Mouse (Mus musculus) CH12.LX (cell line): Measurements from ENCODE around the gene Pdpk1. TPM values are rescaled to one million over a fixed set of nuclear protein-coding genes. Genes with fewer than 3 reads are reported as not detected.

ENCODE experiments used
- DNase-seq: peaks from one replicate; pipeline ENCODE4 v3.0.0-alpha.2; 2013; ENCODE audit errors: extremely low read depth
- H3K27ac ChIP-seq: 2 replicates; pipeline ENCODE4 v1.5.1; 2012; ENCODE audit warnings: low read depth, mild to moderate bottlenecking, control low read depth, moderate library complexity; ENCODE audit not compliant: insufficient read depth
- H3K27me3 ChIP-seq: replicated peaks from 2 replicates; pipeline ENCODE3; 2012; ENCODE audit warnings: inconsistent platforms
- H3K36me3 ChIP-seq, 2 experiments: replicated peaks in 1 of 2; 2 replicates each; pipeline versions ENCODE3 to v1.6.1; 2012; ENCODE audit warnings: inconsistent platforms in 1 of 2, low read length in 1 of 2, mild to moderate bottlenecking in 1 of 2, mixed read lengths in 1 of 2, moderate library complexity in 1 of 2; ENCODE audit not compliant: control insufficient read depth in 1 of 2, insufficient read depth in 1 of 2
- H3K4me1 ChIP-seq, 2 experiments: 2 replicates each; pipeline ENCODE4 v1.6.1; 2012; ENCODE audit warnings: inconsistent platforms in 1 of 2, moderate library complexity in 1 of 2; ENCODE audit not compliant: insufficient read depth in 2 of 2, control insufficient read depth in 1 of 2
- H3K4me2 ChIP-seq: 2 replicates; pipeline ENCODE4 v1.6.1; 2012; ENCODE audit warnings: low read depth, mild to moderate bottlenecking, control low read depth; ENCODE audit not compliant: poor library complexity, insufficient read depth, severe bottlenecking
- H3K4me3 ChIP-seq, 3 experiments: fragments of 150-350 bp in 1 of 3; sonication (generic) in 1 of 3; replicated peaks in 1 of 3; 2 replicates each; pipeline versions ENCODE3 to v1.5.1; 2011 to 2012; ENCODE audit warnings: low read depth in 2 of 3, low read length in 2 of 3, mild to moderate bottlenecking in 2 of 3, moderate library complexity in 2 of 3, control low read depth in 1 of 3, improper control_type of control experiment in 1 of 3, inconsistent platforms in 1 of 3, mixed read lengths in 1 of 3; ENCODE audit not compliant: poor library complexity in 1 of 3
- H3K79me2 ChIP-seq: replicated peaks from 2 replicates; pipeline ENCODE4 v1.6.1; 2012; ENCODE audit warnings: mild to moderate bottlenecking, moderate library complexity; ENCODE audit not compliant: control insufficient read depth, poor library complexity, insufficient read depth, severe bottlenecking; ENCODE audit errors: extremely low read depth
- H3K9ac ChIP-seq: 2 replicates; pipeline ENCODE4 v1.6.1; 2012; ENCODE audit warnings: low read depth, mild to moderate bottlenecking, control low read depth, moderate library complexity; ENCODE audit not compliant: insufficient read depth
- H3K9me3 ChIP-seq: replicated peaks from 2 replicates; pipeline ENCODE3; 2012; ENCODE audit warnings: low read length, inconsistent platforms, mixed read lengths
- BHLHE40 ChIP-seq: IDR thresholded peaks from 2 replicates; pipeline ENCODE4 v1.6.1; 2011; ENCODE audit warnings: mild to moderate bottlenecking, low read depth, low read length, improper control_type of control experiment
- CHD1 ChIP-seq: IDR thresholded peaks from 2 replicates; pipeline ENCODE4 v1.6.1; 2012; ENCODE audit warnings: low read depth, low read length, improper control_type of control experiment, inconsistent platforms
- ETS1 ChIP-seq: conservative IDR thresholded peaks from 2 replicates; pipeline ENCODE4 v1.6.1; 2012; ENCODE audit warnings: low read depth, mild to moderate bottlenecking, inconsistent platforms, low read length, improper control_type of control experiment, moderate library complexity
- GABPA ChIP-seq: IDR thresholded peaks from 2 replicates; pipeline ENCODE4 v1.6.1; 2012; ENCODE audit warnings: low read depth, low read length, improper control_type of control experiment, inconsistent platforms; ENCODE audit not compliant: insufficient replicate concordance
- HCFC1 ChIP-seq: IDR thresholded peaks from 2 replicates; pipeline ENCODE4 v1.6.1; 2012; ENCODE audit warnings: low read depth, mild to moderate bottlenecking, inconsistent platforms, low read length, improper control_type of control experiment
- IRF4 ChIP-seq: IDR thresholded peaks from 2 replicates; pipeline ENCODE4 v1.6.1; 2014; ENCODE audit warnings: low read depth, mild to moderate bottlenecking, inconsistent platforms, low read length, improper control_type of control experiment
- JUND ChIP-seq: conservative IDR thresholded peaks from 2 replicates; pipeline ENCODE4 v1.6.1; 2011; ENCODE audit warnings: low read depth, low read length, improper control_type of control experiment
- KAT2A ChIP-seq: IDR thresholded peaks from 2 replicates; pipeline ENCODE4 v1.6.1; 2012; ENCODE audit warnings: low read length, improper control_type of control experiment, inconsistent platforms; ENCODE audit not compliant: insufficient replicate concordance
- MAFK ChIP-seq: IDR thresholded peaks from 2 replicates; pipeline ENCODE4 v1.6.1; 2011; ENCODE audit warnings: low read length, improper control_type of control experiment; ENCODE audit not compliant: insufficient replicate concordance
- MAX ChIP-seq: IDR thresholded peaks from 2 replicates; pipeline ENCODE4 v1.6.1; 2011; ENCODE audit warnings: low read length, improper control_type of control experiment
- MAZ ChIP-seq: IDR thresholded peaks from 2 replicates; pipeline ENCODE4 v1.6.1; 2012; ENCODE audit warnings: low read depth, mild to moderate bottlenecking, inconsistent platforms, low read length, improper control_type of control experiment, moderate library complexity
- MEF2A ChIP-seq: IDR thresholded peaks from 2 replicates; pipeline ENCODE4 v1.6.1; 2014; ENCODE audit warnings: low read depth, mild to moderate bottlenecking, inconsistent platforms, low read length, improper control_type of control experiment, borderline replicate concordance
- MXI1 ChIP-seq: IDR thresholded peaks from 2 replicates; pipeline ENCODE4 v1.6.1; 2011; ENCODE audit warnings: mild to moderate bottlenecking, low read depth, low read length, improper control_type of control experiment
- NELFE ChIP-seq: IDR thresholded peaks from 2 replicates; pipeline ENCODE4 v1.6.1; 2011; ENCODE audit warnings: low read depth, low read length, improper control_type of control experiment
- NRF1 ChIP-seq: IDR thresholded peaks from 2 replicates; pipeline ENCODE4 v1.6.1; 2014; ENCODE audit warnings: low read depth, mild to moderate bottlenecking, inconsistent platforms, low read length, improper control_type of control experiment, moderate library complexity
- PAX5 ChIP-seq: IDR thresholded peaks from 2 replicates; pipeline ENCODE4 v1.6.1; 2012; ENCODE audit warnings: low read length, inconsistent platforms, mixed read lengths
- POLR2A ChIP-seq: IDR thresholded peaks from 2 replicates; pipeline ENCODE4 v1.6.1; 2011; ENCODE audit warnings: low read depth, mild to moderate bottlenecking, improper control_type of control experiment, low read length
- POLR2AphosphoS2 ChIP-seq: IDR thresholded peaks from 2 replicates; pipeline ENCODE4 v1.6.1; 2011; ENCODE audit warnings: low read depth, low read length, improper control_type of control experiment
- SIN3A ChIP-seq: IDR thresholded peaks from 2 replicates; pipeline ENCODE4 v1.6.1; 2012; ENCODE audit warnings: low read length, improper control_type of control experiment, inconsistent platforms
- SMC3 ChIP-seq: IDR thresholded peaks from 2 replicates; pipeline ENCODE4 v1.6.1; 2011; ENCODE audit warnings: low read depth, low read length, improper control_type of control experiment
- TCF12 ChIP-seq: IDR thresholded peaks from 2 replicates; pipeline ENCODE4 v1.6.1; 2014; ENCODE audit warnings: low read depth, mild to moderate bottlenecking, inconsistent platforms, low read length, improper control_type of control experiment
- USF1 ChIP-seq: IDR thresholded peaks from 2 replicates; pipeline ENCODE4 v1.6.1; 2014; ENCODE audit warnings: low read depth, mild to moderate bottlenecking, inconsistent platforms, low read length, improper control_type of control experiment
- ZC3H11A ChIP-seq: IDR thresholded peaks from 2 replicates; pipeline ENCODE4 v1.6.1; 2012; ENCODE audit warnings: low read depth, mild to moderate bottlenecking, inconsistent platforms, low read length, improper control_type of control experiment
- ZKSCAN1 ChIP-seq: IDR thresholded peaks from 2 replicates; pipeline ENCODE4 v1.6.1; 2012; ENCODE audit warnings: low read depth, inconsistent platforms, low read length, improper control_type of control experiment, borderline replicate concordance
- ZNF384 ChIP-seq: IDR thresholded peaks from 2 replicates; pipeline ENCODE4 v1.6.1; 2012; ENCODE audit warnings: low read depth, low read length, improper control_type of control experiment, inconsistent platforms
- dilution Hi-C: fragments of 300-500 bp; cut with MboI; formaldehyde crosslinking; loops from 2 replicates; pipeline ENCODE4 v1.14.3; 2020; ENCODE audit warnings: low sequenced_read_pairs; ENCODE audit not compliant: extremely low pct_unique_long_range_greater_than_20kb, extremely low pct_ligation_motif_present
- in situ Hi-C: fragments of 300-500 bp; cut with MboI; formaldehyde crosslinking; loops from 3 replicates; pipeline ENCODE4 v1.14.3; 2019; ENCODE audit warnings: low sequenced_read_pairs, low pct_ligation_motif_present, low pct_unique_long_range_greater_than_20kb, mixed read lengths
- polyA plus RNA-seq: library from polyadenylated mRNA; unstranded; fragments of >175 nt; gene quantifications from 2 replicates; pipeline ENCODE4 v1.2.1, GENCODE M21; 2012; ENCODE audit warnings: low read depth; ENCODE audit not compliant: insufficient read length
- total RNA-seq, 2 experiments: library from RNA; depleted of rRNA; stranded (reverse); fragments of 300-350 nt in 1 of 2; fragments of >200 nt in 1 of 2; gene quantifications; 2 replicates each; pipeline ENCODE4 v1.2.3; 2012 to 2014

Pdpk1 gene
- total and polyA plus RNA-seq, 3 experiments, result 12.2 to 17.0 (median 15.9) TPM

DNA sequence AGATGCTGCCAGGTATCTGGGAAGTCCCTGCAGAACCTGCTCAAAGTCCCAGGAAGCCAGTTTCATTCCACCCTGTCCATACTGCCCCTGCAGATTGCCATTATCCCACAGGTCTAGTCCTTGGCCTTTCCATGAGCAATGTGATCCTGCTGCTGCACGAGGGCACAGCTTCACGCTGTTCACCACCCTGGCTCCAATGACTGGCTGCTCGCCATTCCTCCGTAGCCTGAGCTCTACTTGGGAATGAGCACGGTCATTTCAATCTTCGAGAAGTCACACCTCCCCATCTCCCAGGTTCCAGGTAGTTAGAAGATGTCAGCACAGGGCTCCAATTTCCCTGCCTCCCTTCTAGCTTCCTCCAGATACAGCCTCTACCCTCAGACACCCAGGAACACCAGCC lies 6.4 kb upstream of the Pdpk1 start:
- H3K36me3 ChIP-seq, result peaks cover 0 to 2% of the 10 kb centered on the region in 2 experiments
- H3K79me2 ChIP-seq, result no peaks in the 10 kb centered on the region
- no peak for DNase-seq
- no peak overlapping the region for H3K4me2 ChIP-seq
- no peak for TF ChIP-seq MAZ
- TF ChIP-seq HCFC1, result no peak
- no peak for TF ChIP-seq ZKSCAN1
- no peak for TF ChIP-seq PAX5
- no peak for TF ChIP-seq MEF2A
- TF ChIP-seq POLR2AphosphoS2, result no peak
- TF ChIP-seq JUND, result no peak
- no peak for TF ChIP-seq SMC3
- TF ChIP-seq SIN3A, result no peak
- TF ChIP-seq CHD1, result no peak
- no peak for TF ChIP-seq ZC3H11A
- no peaks in the 10 kb centered on the region for H3K27me3 ChIP-seq
- H3K27ac ChIP-seq, result no peak overlapping the region
- no peaks in the 10 kb centered on the region for H3K9me3 ChIP-seq
- no peak overlapping the region for H3K9ac ChIP-seq
- H3K4me3 ChIP-seq, result no peak overlapping the region
- in situ Hi-C loops, result no loop called here
- peaks cover 2 to 11% of the 10 kb centered on the region in 2 experiments; a peak in 2 of 4 replicates for H3K4me1 ChIP-seq
- dilution Hi-C loops, result no loop called here

DNA sequence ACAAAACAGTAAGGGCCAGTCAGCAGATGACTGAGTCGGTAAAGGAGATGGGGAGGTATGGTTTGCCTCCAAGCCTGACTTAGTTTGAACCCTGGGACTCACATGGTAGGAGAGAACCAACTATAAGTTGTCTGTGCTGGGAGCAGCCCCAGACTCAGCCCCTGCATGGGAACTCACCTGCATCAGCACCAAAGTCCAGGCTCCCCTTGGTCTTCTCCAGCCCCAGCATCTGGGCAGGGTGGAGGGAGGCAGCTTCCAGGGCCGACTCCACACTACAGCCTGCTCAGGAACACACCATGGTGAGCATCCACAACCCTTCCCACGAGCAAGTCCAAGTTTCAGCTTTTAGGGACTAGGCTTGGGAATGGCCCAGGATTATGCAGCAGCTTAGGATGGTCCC lies 5.7 kb upstream of the Pdpk1 start:
- no peaks in the 10 kb centered on the region for H3K27me3 ChIP-seq
- no peak for DNase-seq
- no peaks in the 10 kb centered on the region for H3K36me3 ChIP-seq
- H3K9me3 ChIP-seq, result no peaks in the 10 kb centered on the region
- no peak overlapping the region for H3K9ac ChIP-seq
- H3K79me2 ChIP-seq, result no peaks in the 10 kb centered on the region
- TF ChIP-seq ZNF384 (no peak), MAZ (no peak)
- peaks cover 2 to 16% of the 10 kb centered on the region in 2 experiments; a peak in 2 of 4 replicates for H3K4me1 ChIP-seq
- in situ Hi-C loops, result no loop called here
- no peak overlapping the region for H3K27ac ChIP-seq
- no peak overlapping the region for H3K4me2 ChIP-seq
- dilution Hi-C loops, result no loop called here
- H3K4me3 ChIP-seq, result no peak overlapping the region

DNA sequence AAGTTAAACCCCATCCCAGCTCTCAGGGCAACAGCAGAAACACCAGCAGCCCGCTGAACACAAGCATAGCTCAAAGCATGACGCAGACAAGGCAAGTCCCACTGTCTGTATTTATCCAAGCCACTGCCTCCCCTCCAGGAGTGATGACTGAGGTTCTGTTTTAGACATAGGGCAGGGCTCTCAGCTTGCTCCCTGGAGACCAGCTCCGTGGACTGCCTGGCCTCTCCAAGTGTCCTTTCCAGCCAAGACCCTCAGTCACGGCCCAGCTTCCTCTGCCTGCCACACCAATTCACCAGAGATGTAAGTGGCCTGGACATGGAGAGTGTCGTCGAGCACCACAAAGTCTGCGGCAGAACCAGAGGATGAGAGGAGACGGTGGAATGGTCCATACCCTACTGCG lies 5.0 kb upstream of the Pdpk1 start:
- Histone ChIP-seq H3K4me2 (no peak overlapping the region), H3K36me3 (no peaks in the 10 kb centered on the region), H3K4me1 (peaks cover 2 to 20% of the 10 kb centered on the region in 2 experiments; a peak in 2 of 4 replicates), H3K9me3 (no peaks in the 10 kb centered on the region), H3K4me3 (no peak overlapping the region), H3K27me3 (no peaks in the 10 kb centered on the region), H3K27ac (no peak overlapping the region), H3K79me2 (no peaks in the 10 kb centered on the region), H3K9ac (no peak overlapping the region)
- dilution Hi-C loops (no loop called here), in situ Hi-C loops (no loop called here)
- no peak for DNase-seq
- TF ChIP-seq ZC3H11A (no peak), NELFE (no peak), MEF2A (no peak), BHLHE40 (no peak), JUND (no peak), NRF1 (no peak), PAX5 (no peak), ETS1 (no peak), USF1 (no peak), KAT2A (no peak), MXI1 (no peak), TCF12 (no peak), POLR2A (no peak), GABPA (no peak), MAFK (no peak), MAX (no peak), IRF4 (no peak)
